Mouse (Mus musculus): ENCODE data around the gene Tbc1d10b. TPM values are rescaled to one million over a fixed set of nuclear protein-coding genes. Genes with fewer than 3 reads are reported as not detected.

The Tbc1d10b gene
- polyA plus RNA-seq (2012; rRNA removed; ENCODE audit: low replicate concordance) = 29.8 and 44.7 TPM in 2 replicates

DNA sequence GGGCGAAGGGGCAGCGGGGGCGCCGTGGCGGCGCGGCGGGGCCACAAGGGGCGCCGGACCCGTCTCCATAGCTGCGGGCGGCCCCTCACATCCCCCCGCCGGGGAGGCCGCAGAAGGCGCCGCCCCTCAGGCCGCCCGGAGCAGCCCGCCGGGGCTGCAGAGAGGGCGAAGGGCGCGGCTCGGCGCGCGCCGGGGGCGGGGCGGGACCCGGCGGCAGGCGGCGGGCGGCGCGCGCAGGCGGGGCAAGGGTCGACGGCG, at the start of gene Tbc1d10b:
Tbc1d10b (minus strand) TSS at position 174 of the 258 bp plus-strand sequence.

DNA sequence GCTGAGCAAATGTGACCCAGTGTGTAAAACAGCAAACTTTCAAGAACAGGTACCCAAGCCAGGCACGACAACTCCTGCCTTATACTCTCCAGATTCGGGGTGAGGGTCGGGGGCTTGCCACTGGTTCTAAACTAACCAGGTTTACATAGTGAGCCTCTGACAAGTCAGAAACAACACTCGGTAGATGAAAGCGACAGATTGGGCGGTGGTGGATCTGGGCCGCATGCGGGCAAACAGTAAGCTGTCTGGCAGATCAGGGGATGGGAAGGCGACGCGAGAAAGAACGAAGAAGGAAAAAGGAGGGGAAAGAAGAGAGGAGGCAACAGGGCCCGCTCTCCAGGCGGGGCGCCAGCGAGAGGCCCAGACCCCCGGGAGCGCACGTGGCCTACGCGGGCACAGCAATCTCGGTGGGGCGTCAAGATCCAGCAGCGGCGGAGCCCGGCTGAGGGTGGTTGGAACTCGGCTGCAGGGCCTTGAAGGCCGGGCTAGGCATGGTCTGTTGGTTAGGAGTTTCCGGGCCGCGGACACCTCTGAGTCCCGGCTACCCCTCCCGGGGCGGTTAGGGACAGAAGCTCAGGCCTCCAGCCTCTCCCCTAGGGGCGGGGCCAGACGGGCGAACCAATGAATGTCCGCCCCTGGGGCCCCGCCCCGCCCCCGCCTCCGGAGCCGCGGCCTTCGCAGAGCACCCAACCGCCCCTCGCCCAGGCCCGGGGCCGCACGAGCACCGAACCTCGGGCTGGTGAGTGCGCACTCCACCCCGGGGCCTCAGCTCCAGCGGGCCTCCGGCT, 35.8 kb upstream of the Tbc1d10b start, which contains the start of gene Zfp771:
Zfp771 (plus strand) TSS at position 405 of the 788 bp plus-strand sequence.

DNA sequence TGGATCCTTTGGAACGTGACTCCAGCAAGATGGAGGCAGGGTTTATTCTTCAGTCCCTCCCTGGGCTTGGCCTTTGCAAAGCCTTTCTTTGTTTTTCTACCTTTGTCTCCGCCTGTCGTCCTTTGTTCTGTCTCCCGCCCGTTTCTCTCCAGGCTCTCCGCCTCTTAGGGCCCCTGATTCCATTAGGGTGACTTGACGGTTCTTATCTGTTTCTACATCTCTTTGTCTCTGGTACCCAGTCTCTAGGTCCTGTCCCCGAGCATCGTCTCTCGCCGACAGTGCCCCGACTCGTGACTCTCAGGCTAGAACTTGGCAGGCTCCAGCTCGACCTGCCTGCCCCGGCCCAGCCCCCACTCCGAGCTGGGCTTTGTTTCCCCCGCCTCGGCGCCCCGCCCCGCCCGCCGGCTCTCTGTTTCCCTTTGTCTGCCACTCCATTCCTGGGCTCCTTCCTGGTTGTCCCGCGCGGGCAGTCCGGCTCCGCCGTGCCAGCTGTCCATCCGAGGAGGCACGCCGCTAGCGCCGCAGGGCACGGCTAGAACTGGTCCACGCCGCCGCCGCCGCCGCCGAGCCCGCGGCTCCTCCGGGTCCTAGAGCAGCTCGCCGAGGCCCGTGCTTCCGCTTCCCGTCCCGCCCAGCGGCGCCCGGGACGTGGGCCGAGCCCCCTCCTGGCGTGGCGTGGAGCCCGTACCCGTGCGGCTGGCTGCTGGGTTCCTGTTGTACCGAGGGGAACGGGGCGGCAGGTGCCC, 24.5 kb upstream of the Tbc1d10b start, which contains the start of the genes Zfp553 and Sept1:
Zfp553 (plus strand) TSS at position 440 of the 746 bp plus-strand sequence.
Sept1 (minus strand) TSS at position 509 of the 746 bp plus-strand sequence.

DNA sequence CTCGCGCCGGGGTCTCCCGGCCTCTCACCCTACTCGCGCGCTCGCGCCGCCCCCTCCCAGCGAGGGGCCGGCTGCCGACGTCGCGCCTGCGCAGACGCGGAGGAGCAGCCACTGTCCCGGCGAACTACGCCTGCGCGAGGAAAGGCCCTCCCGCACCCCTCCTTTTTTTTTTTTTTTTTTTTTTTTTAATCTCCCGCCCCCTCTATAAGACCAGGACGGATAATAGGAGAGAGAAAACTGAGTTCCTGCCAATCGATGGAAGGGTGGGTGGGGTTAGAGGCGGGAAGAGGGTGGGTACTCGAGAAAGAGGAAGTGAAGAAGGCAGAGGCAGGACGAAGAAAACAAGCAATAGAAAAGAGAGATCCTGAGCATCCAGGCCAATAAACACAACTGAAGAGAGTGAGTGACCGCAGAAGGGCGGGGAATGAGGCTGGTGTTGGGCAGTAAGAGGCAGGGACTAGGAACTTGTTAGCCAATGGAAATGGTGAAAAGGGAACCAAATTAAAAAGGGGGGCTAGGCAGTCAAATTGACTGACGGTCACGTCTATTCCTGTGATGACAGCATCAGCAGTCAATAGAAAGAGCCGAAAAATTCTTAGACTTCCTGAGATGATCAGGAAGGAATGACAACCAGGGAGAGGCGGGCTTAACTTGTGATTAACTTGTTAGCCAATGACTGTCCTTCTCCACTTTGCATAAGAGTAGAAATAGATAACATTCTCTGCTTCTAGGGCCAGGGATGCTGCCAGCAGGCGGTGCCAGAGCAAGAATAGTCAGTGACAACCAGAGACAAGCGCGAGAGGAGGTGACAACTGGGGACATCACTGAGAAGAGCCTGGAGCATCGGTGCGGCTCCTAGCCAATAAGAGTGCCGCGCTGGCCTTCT, 528 bp upstream of the Tbc1d10b start, which contains the start of gene Mylpf:
Mylpf (plus strand) TSS at position 338 of the 886 bp plus-strand sequence.

DNA sequence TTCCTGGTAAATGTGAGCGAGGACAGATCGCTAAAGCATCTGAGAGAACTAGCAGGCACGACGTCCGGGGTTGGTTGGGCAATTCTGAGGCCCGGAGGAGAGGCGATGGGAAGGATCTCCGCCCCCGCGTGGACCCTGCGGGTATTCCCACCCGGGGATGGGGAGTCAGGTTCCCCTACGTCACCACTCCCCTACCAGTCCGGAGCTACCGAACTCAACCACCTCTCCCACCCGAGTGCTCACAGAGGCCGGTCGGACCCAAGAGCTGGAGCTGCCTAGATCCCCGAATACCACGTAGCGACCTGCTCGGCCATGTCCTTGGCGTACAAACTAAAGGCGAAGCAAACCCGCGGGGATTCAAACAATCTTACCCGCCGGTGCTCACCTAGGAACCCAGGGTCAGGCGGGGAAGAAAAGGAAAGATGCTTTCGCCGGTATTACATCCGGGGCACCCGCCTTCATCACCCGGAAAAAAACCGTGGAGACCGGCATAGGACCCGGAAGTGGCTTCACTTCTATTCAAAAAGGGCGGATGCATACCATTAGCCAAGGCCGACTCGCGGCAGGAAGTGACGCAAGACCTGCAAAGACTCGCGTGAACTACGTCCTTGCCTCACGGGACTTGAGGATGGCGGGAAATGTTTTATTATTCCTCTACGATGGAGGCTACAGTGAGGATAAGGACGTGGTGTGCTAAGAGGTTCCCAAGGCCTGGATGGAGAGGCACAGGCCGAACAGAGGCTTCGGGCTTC, 12.5 kb downstream of the Tbc1d10b start, which contains the start of gene Cd2bp2:
Cd2bp2 (minus strand) TSS at position 507 of the 752 bp plus-strand sequence.

Other genes with a start within 250 kb of the Tbc1d10b start
- 215 and 466 TPM in 2 replicates for gene Cdipt, start 232.6 kb downstream of the Tbc1d10b start, polyA plus RNA-seq (2012; rRNA removed; ENCODE audit: low replicate concordance)
- gene Cdiptos, start 232.4 kb downstream of the Tbc1d10b start, polyA plus RNA-seq (2012; rRNA removed; ENCODE audit: low replicate concordance) = 0.09 and 0.42 TPM in 2 replicates
- gene Mvp, start 193.8 kb downstream of the Tbc1d10b start, polyA plus RNA-seq (2012; rRNA removed; ENCODE audit: low replicate concordance) = 193 and 250 TPM in 2 replicates
- 2.4 TPM in 1 of 2 replicates, not detected in the other for gene Pagr1b, start 192.0 kb downstream of the Tbc1d10b start, polyA plus RNA-seq (2012; rRNA removed; ENCODE audit: low replicate concordance)
- 1.5 TPM in 1 of 2 replicates, not detected in the other for gene Pagr1a, start 191.1 kb downstream of the Tbc1d10b start, polyA plus RNA-seq (2012; rRNA removed; ENCODE audit: low replicate concordance)
- gene Gm42742, start 187.4 kb downstream of the Tbc1d10b start, polyA plus RNA-seq (2012; rRNA removed; ENCODE audit: low replicate concordance) = 19.5 and 23.9 TPM in 2 replicates
- 4.2 and 5.7 TPM in 2 replicates for gene Prrt2, start 187.3 kb downstream of the Tbc1d10b start, polyA plus RNA-seq (2012; rRNA removed; ENCODE audit: low replicate concordance)
- gene Maz, start 181.4 kb downstream of the Tbc1d10b start, polyA plus RNA-seq (2012; rRNA removed; ENCODE audit: low replicate concordance) = 288 and 667 TPM in 2 replicates
- gene Kif22, start 166.0 kb downstream of the Tbc1d10b start, polyA plus RNA-seq (2012; rRNA removed; ENCODE audit: low replicate concordance) = 3.9 and 4.4 TPM in 2 replicates
- 1,613 and 5,119 TPM in 2 replicates for gene Zg16, start 121.1 kb downstream of the Tbc1d10b start, polyA plus RNA-seq (2012; rRNA removed; ENCODE audit: low replicate concordance)
- 24.0 and 31.4 TPM in 2 replicates for gene AI467606, start 117.1 kb downstream of the Tbc1d10b start, polyA plus RNA-seq (2012; rRNA removed; ENCODE audit: low replicate concordance)
- gene Qprt, start 86.2 kb downstream of the Tbc1d10b start, polyA plus RNA-seq (2012; rRNA removed; ENCODE audit: low replicate concordance) = 0.43 and 0.95 TPM in 2 replicates
- 2.0 and 2.7 TPM in 2 replicates for gene Spn, start 70.6 kb downstream of the Tbc1d10b start, polyA plus RNA-seq (2012; rRNA removed; ENCODE audit: low replicate concordance)
- gene Cd2bp2, start 12.4 kb downstream of the Tbc1d10b start, polyA plus RNA-seq (2012; rRNA removed; ENCODE audit: low replicate concordance) = 10.0 and 13.1 TPM in 2 replicates
- 0.38 TPM in 1 of 2 replicates, not detected in the other for gene Mylpf, start 422 bp upstream of the Tbc1d10b start, polyA plus RNA-seq (2012; rRNA removed; ENCODE audit: low replicate concordance)
- 6.9 and 8.4 TPM in 2 replicates for gene Zfp553, start 24.6 kb upstream of the Tbc1d10b start, polyA plus RNA-seq (2012; rRNA removed; ENCODE audit: low replicate concordance)
- gene Sept1, start 24.7 kb upstream of the Tbc1d10b start, polyA plus RNA-seq (2012; rRNA removed; ENCODE audit: low replicate concordance) = 14.1 and 28.9 TPM in 2 replicates
- 76.9 and 173 TPM in 2 replicates for gene Zfp771, start 35.8 kb upstream of the Tbc1d10b start, polyA plus RNA-seq (2012; rRNA removed; ENCODE audit: low replicate concordance)
- 74.2 and 77.1 TPM in 2 replicates for gene Dctpp1, start 52.2 kb upstream of the Tbc1d10b start, polyA plus RNA-seq (2012; rRNA removed; ENCODE audit: low replicate concordance)
- 49.0 and 105 TPM in 2 replicates for gene Sephs2, start 65.6 kb upstream of the Tbc1d10b start, polyA plus RNA-seq (2012; rRNA removed; ENCODE audit: low replicate concordance)
- gene Itgal, start 87.8 kb upstream of the Tbc1d10b start, polyA plus RNA-seq (2012; rRNA removed; ENCODE audit: low replicate concordance) = 3.7 and 5.6 TPM in 2 replicates
- gene Zfp768, start 137.1 kb upstream of the Tbc1d10b start, polyA plus RNA-seq (2012; rRNA removed; ENCODE audit: low replicate concordance) = 54.7 and 77.2 TPM in 2 replicates
- gene Zfp747, start 167.6 kb upstream of the Tbc1d10b start, polyA plus RNA-seq (2012; rRNA removed; ENCODE audit: low replicate concordance) = 15.0 and 20.1 TPM in 2 replicates
- gene 9130019O22Rik, start 178.7 kb upstream of the Tbc1d10b start, polyA plus RNA-seq (2012; rRNA removed; ENCODE audit: low replicate concordance) = 5.3 and 6.4 TPM in 2 replicates
- gene E430018J23Rik, start 185.2 kb upstream of the Tbc1d10b start, polyA plus RNA-seq (2012; rRNA removed; ENCODE audit: low replicate concordance) = 13.3 and 15.1 TPM in 2 replicates
- 3.9 and 4.6 TPM in 2 replicates for gene Zfp764, start 198.4 kb upstream of the Tbc1d10b start, polyA plus RNA-seq (2012; rRNA removed; ENCODE audit: low replicate concordance)
- gene Zfp688, start 213.6 kb upstream of the Tbc1d10b start, polyA plus RNA-seq (2012; rRNA removed; ENCODE audit: low replicate concordance) = 21.7 and 35.2 TPM in 2 replicates
- 3.7 and 4.3 TPM in 2 replicates for gene Zfp689, start 240.7 kb upstream of the Tbc1d10b start, polyA plus RNA-seq (2012; rRNA removed; ENCODE audit: low replicate concordance)